Mouse (Mus musculus) left cerebral cortex, adult 9 months (tissue): ENCODE results near the gene 2310007B03Rik.
A peak's percentile ranks its signal among the peaks of the same experiment; 100 is the strongest.
"Not testable (repeated sequence)": the region's sequence is repeated elsewhere in the genome, so short reads cannot be mapped to it uniquely, and the experiment has no call there.

Experiments used
- DNase-seq, 2 experiments: peaks; one replicate each; pipeline ENCODE4 v3.0.0; 2022; ENCODE audit warnings: low spot score in 2 of 2

Gene 2310007B03Rik

DNA sequence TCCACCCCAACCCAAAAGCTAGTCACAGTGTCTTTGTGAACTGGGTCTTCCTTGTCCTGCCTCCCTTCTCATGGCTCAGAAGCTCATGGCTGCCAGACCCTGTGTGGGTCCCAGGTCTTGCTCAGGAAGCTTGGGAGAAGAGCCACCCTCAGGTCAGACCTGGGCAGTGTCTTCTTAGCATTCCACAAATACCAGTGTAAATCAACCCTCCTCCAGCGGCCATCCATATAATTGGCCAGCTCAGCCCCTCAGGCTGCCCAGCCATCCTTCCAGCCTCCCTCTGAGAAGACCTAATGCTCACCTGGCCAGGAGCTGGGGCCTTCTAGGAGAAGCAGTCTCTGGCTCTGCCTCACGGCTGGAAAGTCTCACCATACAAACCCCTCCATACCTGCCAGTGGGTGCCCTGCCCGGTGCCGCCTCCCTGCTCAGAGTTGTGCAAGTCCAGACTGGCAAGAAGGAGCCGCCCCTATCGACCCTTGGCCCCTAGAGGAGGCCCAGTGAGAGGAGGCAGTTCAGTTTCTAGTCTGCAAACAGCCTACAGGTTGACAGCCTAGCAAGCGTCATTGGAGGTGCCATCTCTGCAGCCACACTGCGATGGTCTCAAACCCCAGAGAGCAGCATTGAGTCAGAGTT, at the start of gene 2310007B03Rik:
Gene 2310007B03Rik, minus strand, starts transcription at position 448 of the 633 bp plus-strand sequence.
- DNase-seq, result no peak

DNA sequence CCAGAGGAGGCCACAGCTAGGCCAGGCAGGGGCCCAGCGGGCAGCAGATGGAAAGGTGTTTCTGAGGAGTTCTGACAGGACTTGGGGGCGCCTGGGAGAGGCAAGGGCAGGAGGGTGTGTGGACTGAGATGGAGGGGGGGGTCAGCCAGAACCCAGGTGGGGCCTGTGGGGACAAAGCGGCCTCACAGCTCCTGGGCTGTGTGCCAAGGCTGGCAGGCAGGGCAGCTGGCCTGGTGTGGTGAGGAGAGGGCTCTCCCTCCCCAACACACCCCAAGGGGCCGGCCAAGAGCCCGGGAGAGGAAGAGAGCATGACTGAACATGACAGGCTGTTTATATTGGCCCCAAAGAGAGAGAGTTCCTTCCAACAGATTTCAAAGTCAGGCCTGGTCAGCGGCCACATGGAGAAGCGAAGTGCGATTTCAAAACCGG, 49.5 kb upstream of the 2310007B03Rik start:
- DNase-seq, result peak; percentile 38 to 48

DNA sequence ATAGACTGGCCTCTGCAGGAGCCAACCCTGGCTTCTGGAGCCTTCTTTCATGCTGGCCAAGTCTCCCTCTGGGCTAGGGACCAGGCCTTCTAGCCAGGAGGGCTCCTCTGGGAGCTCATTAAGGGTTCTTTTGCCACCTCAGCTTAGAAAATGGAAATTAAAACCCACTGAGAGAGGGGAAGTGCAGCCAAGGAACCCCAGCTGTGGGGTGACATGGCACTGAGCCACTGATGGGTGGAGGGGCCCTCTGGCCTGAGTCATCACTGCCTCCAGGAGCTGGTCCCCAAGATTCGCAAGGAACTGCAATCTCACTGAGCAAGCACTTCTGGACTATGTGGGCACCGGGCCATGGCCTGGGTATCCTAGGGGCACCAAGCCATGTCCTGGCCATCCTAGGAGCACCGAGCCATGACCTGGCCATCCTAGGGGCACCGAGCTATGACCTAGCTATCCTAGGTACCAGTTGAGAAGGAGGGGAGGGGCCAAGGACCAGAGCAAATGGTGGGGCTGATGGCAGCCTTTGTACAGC, 46.9 kb upstream of the 2310007B03Rik start:
- DNase-seq, result peak in 1 of 2 experiments; percentile 27

DNA sequence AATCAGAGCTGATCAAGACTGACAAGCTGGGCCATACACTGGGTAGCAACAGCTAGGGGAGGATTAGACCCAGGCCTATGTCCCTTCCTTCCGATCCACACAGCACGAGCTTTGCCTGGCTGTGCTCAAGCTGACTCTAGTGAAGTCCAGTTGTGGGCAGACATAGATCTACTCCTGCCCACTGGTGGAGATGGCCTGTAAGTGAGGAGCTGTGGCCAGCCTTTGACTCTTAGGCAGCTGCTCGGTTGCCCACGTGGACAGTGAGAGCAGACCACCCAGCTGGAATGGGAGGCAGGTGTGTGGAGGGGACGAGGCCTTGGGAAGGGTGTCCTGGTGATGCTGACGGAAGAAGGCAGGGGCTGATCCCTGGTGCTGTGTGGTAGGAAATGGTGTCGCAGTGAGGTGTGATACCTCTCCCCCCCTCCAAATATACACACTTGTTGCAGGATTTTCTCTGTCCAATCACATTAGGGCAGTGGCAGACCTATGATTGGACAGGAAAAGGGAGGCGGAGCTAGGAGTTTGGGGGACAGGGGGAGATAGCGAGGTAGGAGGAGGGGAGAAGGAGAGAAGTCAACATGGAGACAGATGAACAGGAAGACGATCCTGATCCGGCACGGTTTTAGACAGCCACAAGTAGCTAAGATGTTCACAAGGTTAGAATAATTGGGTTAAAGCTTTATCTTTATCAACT, 45.7 kb upstream of the 2310007B03Rik start:
- DNase-seq, result no peak

DNA sequence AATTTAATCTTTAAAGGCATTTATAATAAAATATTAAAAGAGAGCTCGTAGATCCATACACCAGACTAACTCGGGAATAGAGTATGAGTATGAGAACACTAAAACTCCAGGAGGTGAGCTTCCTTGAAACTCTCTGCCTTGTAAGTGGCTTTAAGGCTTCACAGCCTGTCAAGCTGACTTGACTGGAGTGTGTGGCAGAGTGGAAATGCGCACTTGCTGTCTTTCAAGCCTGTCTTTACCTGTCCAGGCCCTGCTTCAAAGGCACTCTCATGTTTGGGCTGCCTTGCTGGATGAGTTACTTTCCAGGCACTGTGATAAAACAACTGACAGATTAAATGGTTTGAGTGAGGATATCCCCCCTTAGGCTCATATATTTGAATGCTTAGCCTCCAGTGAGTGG, 37.2 kb upstream of the 2310007B03Rik start:
- no peak for DNase-seq

DNA sequence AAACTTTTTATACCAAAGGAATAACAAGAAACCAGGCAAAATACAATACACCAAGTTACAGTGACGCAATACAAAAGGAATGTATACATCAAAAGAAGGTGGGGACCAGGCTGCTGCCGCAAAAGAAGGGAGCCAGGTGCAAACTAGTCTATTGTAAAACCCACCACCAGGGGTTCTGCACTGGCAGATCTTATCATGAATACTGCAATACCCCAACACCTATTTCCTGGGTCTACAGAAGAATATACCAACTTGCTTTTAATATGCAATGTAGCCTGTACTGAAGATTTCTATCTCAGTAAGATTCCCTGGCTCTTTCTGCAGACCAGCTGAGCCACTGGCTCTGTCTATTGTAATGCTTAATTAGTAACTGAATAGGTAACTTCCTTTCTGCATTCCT, 36.7 kb upstream of the 2310007B03Rik start:
- not testable (repeated sequence) for DNase-seq

DNA sequence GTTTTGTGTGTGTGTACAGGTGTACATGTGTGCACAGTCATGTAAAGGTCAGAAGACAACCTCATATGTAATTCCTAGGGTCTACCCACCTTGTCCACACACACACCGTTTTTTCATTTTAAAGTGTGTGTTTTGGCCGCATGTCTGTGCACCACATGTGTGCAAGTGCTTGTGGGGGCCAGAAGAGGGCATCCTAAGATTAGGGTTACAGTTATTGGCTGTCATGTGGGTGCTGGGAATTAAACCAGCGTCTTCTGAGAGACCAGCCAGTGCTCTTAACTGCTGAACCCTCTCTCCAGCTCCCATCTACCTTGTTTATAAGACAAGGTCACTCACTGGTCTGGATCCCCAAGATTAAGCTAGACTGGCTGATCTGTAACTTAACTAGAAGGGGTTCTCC, 34.2 kb upstream of the 2310007B03Rik start:
- DNase-seq, result no peak

DNA sequence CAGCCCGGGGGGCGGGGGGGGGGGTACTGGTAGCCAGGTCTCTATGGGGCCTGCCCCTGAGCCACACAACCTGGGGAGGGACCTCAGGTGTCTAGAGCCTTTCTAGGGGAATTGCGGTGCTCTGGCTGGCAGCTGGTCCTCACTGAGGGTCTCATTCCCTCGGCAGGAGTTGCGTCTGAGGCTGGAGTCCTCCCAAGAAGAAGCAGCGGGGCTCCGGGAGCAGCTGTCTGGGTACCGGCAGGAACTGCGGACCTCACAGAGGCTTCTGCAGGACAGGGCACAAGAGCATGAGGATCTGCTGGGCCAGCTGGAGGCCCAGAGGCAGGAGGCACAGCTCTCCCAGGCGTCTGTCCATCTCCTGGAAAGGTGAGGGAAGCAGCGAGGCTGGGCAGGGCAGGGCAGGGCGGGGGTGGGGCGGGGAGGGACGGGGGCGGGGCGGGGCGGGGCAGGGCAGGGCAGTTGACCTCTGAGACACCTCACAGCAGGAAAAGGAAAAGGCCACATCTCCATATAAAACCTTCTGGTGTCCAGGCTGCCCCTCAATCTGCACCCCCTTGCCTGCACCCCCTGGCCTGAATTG, 30.1 kb upstream of the 2310007B03Rik start:
- DNase-seq, result no peak

DNA sequence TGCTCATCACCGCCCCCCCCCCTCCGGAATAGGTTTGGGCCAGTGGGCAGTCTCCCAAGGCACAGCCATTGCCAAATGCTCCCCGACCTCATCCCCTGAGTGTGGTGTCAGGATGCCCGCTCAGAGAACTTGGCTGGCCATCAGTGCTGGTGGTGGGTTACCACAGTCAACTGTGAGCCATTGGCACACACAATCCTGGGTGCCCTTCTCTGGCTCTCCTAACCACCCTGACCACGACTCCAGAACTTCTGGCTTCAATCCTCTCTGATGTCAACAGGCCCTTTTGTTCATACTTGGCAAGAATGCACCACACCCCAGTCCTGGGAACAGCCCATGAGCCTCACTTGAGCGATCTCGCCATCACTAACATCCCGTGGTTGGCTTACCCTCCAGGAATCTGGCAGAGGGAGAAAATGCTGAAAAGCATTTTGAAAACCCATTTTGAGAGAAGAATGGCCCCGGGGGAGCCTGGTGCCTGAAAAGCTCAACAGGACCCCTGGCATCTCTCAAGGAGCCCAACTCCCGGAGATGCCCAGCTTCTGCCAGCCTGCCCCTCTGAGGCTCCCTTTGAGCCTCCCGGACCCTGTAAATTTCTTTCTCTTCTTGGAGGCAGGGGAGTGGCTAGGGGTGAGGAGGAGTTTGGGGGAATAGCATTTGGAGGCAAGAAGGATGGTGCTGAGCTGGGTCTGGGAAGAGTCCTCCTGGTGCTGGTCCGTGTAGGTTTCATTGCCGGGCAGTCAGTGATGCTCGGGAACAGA, 23.5 kb upstream of the 2310007B03Rik start:
- peak in 1 of 2 experiments; percentile 48 for DNase-seq

DNA sequence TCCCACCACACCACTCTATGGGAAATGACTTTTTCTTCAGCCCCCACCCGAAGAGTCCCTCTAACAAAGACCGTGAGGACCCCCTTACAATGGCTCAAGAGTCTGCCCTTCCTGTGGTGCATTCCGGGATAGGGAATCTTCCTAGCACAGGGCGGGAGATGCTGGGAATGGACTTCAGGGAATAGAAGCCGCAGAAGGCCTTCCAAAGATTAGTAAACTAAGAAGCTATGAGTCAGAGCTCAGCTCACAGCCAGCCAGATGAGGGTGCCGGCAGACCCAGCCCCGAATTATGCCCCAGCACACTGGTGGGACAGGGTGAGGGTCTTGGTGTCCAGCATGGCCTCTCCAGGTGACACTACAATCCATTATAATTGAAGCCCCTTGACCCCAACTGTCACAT, 21.5 kb upstream of the 2310007B03Rik start:
- DNase-seq, result no peak

DNA sequence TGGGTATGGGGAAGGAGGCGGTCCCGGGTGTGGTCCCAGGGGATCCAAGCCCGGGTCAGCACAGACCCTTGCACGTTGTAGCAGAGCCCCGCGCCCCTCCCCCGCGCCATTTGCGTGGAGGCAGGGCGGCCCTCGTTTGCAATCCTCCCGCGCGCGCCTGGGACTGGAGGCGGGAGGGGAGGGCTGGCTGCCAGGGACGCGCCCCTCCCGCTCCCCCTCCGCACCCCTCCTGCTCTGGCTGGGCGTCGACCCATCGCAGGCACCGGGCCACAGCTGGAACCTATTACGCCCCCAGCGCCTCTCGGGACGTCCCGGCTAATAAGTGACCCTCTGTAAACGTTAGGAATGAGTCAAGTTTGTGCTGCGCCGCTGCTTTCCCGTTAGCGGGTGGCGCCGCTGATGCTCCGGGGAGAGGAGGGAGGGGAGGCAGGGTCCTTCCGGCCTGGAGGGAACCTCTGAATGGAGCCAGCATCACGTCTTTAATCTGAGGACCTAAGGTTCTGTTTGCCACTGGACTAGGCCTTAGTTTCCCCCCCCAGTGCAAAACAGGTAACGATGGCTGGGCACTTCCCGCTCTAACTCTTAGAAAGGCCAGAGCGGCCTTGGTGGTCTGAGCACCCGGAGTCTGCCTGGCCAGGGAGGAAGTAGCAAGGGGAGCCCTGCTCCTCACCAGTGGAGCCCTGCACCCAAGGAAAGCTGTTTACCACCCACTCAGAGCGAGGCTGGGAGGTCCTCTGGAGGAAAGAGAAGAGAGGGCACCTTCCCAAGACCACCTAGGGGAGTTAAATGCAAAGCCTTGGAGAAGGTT, 16.0 kb upstream of the 2310007B03Rik start:
- DNase-seq, result peak in 1 of 2 experiments; percentile 35

DNA sequence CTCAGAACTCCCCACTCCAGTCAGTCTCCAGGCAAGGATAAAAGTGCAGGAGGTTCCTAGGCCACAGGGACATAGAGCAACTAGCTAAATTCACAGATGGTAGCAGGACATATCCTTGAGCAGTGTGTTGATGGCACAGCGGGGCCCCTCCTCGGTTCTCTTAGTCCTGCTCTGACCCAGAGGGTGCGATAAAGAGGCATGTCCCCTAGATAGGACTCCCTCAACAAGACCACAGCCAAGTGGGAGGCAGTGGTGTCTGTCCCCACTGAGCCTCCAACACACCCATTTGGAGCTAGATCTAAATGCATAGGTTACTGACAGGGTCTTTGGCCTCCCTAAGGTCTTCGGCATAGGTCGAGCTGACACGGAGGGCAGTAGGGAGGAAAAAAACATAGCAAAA, 15.1 kb upstream of the 2310007B03Rik start:
- no peak for DNase-seq

DNA sequence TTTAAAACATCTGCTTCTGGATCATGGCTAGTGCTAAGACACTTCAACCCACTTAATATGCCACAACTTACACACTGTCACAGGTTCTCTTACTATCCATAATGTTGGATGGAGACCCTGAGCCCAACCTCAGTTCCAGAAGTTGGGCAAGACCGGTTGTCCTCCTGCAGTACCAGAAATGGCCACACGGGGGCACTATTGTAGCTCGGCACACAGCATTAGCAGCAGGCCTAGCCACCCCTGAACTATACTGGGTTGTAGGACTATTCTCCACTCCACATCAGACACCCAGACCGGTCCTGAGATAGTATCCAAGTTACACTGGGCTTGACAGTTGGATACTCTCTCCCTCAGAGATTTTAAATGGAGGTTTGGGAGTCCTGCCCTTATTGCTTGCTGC, 13.7 kb upstream of the 2310007B03Rik start:
- peak in 1 of 2 experiments; percentile 77 for DNase-seq

DNA sequence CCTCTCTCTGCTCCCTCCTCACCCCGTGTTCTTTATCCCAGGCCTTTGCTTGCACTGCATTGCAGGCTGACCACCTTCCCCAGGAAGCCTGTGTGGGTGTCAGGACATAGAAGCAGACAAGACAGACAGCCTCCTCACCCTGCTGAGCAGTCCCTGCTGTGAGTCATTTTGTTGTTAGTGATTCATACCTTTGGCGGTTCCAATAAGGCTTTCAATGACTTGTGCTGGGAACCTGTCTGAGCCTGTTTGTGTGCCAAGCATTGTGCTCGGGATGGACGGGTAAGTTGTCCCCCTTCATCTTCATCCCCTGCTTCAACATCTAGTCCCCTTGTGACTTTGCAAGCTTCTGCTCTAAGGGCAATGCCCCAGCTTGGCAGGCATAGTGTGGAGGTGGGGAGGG, 12.9 kb upstream of the 2310007B03Rik start:
- no peak for DNase-seq

DNA sequence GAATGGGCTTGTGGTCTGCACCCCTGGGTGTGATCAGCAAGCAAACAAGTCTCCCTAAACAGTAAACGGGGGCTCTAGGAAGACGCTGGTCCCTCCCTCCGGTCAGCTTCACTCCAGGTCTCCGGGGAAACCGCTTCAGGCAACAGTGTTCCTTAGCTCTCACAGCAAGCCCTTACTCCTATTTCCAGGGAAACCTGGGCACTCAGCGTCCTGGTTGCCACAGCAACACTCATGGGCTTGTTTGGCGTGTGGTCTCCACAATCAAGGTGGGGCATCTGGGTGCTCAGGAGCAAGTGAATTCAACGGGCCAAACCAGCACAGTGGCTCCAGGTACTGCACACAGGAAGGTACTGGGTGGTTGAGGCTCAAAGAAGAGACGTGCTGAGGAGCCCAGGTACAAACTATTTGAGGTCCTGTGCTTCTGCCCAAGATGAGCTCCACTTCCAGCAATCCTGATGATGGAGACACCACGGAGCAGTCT, 7.6 kb upstream of the 2310007B03Rik start, which contains the start of gene Crocc2:
Gene Crocc2, plus strand, starts transcription at position 431 of the 481 bp plus-strand sequence.
- no peak for DNase-seq

DNA sequence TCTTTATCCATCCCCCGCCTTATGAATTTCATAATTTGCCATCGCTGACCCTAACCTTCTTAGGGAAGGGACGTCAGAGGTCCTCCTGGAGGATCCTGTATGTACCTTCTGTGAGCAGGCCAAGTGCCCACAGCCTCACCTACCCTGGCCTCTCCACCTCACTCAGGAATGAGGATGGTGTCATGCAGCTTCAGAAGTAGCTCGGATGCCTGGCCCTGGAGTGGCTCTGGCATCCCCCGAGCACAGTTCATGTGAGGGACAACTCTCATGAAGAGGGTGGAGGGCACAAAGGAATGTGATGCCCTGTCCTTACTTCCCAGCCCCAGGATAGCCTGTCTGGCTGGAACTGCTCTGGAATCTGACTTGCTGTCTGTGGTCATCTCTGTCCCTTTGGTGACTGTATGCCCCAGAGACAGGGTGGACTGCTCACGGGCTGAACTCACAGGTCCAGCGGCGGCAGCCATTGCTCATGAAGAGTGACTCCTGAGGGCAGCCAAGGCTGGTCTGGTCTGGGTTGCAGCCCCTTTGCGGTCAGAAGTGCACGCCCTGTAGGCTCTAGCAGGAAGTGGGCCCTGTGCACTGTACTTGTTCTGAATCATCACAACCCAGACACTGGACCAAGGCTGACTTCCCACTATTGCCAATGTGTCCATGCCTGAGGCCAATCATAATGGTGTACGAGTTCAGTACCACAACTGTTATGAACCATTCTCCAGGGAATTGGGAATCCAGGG, 5.8 kb upstream of the 2310007B03Rik start:
- no peak for DNase-seq

DNA sequence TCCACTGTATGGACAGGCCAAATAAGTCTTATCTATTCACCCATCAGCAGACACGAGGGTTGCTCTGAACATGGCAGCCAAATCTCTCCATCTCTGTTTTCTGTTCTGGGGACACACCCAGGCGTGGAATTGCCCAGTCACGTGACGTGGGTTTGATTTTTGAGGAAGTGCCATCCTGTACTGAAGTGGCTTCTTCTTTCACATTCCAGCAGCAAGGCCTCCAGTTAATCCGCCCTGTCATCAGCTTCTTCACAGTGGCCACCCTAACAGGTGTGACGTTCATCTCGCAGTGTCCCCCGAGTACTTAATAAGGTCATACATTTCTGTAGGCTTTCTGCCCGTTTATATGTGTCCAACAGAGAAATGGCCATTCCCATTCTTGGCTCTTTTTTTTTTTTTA, 4.7 kb upstream of the 2310007B03Rik start:
- DNase-seq, result no peak

DNA sequence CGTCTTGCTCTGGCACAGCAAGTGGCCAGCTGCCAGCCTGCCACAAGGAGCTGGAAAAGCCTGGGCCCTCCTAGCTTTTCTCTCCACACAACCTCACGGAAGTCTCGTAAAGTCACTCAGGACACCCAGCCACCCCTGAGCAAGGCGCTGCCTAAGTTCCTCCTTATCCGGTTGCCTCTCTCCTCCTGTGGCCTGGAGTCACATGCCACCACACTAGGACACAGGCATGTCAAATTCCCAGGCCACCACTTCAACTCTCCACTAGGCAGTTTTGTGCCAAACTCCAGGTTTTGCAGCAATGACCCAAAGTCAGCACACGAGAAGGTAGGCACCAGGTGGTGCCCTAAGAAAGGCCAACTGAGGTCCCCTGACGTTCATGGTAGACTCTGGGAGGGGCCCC, 1.8 kb upstream of the 2310007B03Rik start:
- DNase-seq, result no peak

DNA sequence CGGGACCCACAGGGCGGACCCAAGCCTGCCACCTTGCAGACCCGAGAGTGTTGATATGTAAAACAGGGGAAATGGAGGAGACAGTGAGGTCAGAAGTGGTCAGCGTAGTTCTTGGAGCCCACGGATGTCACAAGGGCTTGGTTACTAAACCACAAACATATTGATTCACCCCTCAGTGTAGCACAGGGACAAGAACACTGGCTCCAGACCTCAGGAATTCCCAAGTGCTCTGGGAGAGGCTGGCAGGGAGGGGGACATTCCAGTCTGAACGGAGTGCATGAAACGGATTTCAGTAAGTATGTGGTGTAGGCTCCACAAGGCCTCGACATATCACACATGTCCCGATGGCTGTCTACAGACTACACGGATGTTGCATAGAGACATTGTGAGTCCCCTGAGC, 1.2 kb upstream of the 2310007B03Rik start:
- DNase-seq, result no peak

DNA sequence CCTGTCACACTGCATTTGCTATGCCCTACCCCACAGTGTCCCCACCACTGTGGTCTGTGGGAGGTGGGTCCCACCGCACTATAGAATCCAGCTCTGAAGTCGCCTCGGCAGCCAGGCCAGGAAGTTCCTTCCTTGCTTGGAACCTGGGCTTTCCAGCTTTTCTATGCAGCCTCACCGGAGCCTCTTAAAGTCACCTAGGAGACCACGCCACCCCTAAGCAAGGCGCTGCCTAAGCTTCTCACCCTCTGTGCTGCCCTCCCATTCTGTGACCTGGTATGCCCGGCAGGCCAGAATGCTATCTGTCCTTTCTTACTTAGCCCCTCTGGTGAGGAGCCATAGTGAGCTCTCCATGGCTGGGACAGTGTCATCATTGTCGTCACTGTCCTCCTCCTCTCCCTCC, 602 bp upstream of the 2310007B03Rik start:
- no peak for DNase-seq
